8 mouse cellular contexts compared by ENCODE assay signal in genomic region chr11:6416405-6417034, GRCm38 (mm10). TPM values are rescaled to one million over a fixed set of nuclear protein-coding genes. Genes with fewer than 3 reads are reported as not detected.
A peak's percentile ranks its signal among the peaks of the same experiment; 100 is the strongest.
DNase-seq lines count a peak whose midpoint lies in the region; ATAC-seq and TF ChIP-seq lines count a peak whose summit lies in the region.

No protein-coding gene starts in this region.

- no peaks in the 10 kb centered on the region for H3K27me3 ChIP-seq in forebrain, embryonic 15.5 days
- H3K27me3 ChIP-seq in lung, embryonic 14.5 days (ENCODE audit: insufficient read depth, low read length), result no peaks in the 10 kb centered on the region

- H3K4me3 ChIP-seq in forebrain, embryonic 15.5 days, result peak overlapping the region; percentile 79
- peak overlapping the region; percentile 92 for H3K4me3 ChIP-seq in layer of hippocampus, adult 2 months
- peak overlapping the region; percentile 95 for H3K4me3 ChIP-seq in lung, embryonic 14.5 days (ENCODE audit: low read depth, low read length)

- peaks cover 30% of the 10 kb centered on the region for H3K36me3 ChIP-seq in forebrain, embryonic 15.5 days
- H3K36me3 ChIP-seq in lung, embryonic 14.5 days (ENCODE audit: insufficient read depth), result peaks cover 39% of the 10 kb centered on the region

- H3K4me2 ChIP-seq in forebrain, embryonic 15.5 days (replicated peaks), result peak overlapping the region; percentile 66
- peak overlapping the region; percentile 94 for H3K4me2 ChIP-seq in lung, embryonic 14.5 days

- TF ChIP-seq CTCF in layer of hippocampus, adult 2 months (conservative IDR thresholded peaks at IDR 0.05), result no peak
- TF ChIP-seq CTCF in lung, embryonic 14.5 days (IDR thresholded peaks at IDR 0.05; ENCODE audit: low read depth), result no peak

- under 1% methylated on average over 30 of the region's 30 CpGs for WGBS in forebrain, embryonic 15.5 days
- WGBS in lung, embryonic 14.5 days, result under 1% methylated on average over 30 of the region's 30 CpGs

- intact Hi-C loops in heart, postnatal 25 days (cut with DNase I), result loop anchor here (2.0 kb wide), 1 partner anchor 26 kb away; no protein-coding TSS in a partner anchor

- peak; percentile 90 for DNase-seq in ES-CJ7 (ENCODE audit: low read depth, low spot score)
- peak; percentile 79 for DNase-seq in cerebellum, adult 11 months
- DNase-seq in heart, postnatal 25 days (ENCODE audit: low spot score), result peak; percentile 74
- peak; percentile 80 to 87 for DNase-seq in layer of hippocampus, adult 2 months (ENCODE audit: low spot score in 2 of 2)
- DNase-seq in lung, embryonic 14.5 days, result peak; percentile 86
- peak; percentile 73 to 84 for DNase-seq in thymus, adult 18-20 months

- ATAC-seq in forebrain, embryonic 15.5 days (replicated peaks), result peak; percentile 62
- peak; percentile 52 for ATAC-seq in lung, embryonic 14.5 days (ENCODE audit: insufficient read depth)
- ATAC-seq in neutrophil, adult 5-6 weeks (ENCODE audit: extremely low read depth, insufficient number of reproducible peaks, low FRiP score, poor library complexity, severe bottlenecking), result peak; percentile 62

- peak overlapping the region; percentile 87 for H3K9ac ChIP-seq in forebrain, embryonic 15.5 days (replicated peaks)
- peak overlapping the region; percentile 99 for H3K9ac ChIP-seq in lung, embryonic 14.5 days

- no peaks in the 10 kb centered on the region for H3K9me3 ChIP-seq in forebrain, embryonic 15.5 days
- no peaks in the 10 kb centered on the region for H3K9me3 ChIP-seq in lung, embryonic 14.5 days (ENCODE audit: low read depth, low read length)

- peak overlapping the region; percentile 96 for H3K27ac ChIP-seq in forebrain, embryonic 15.5 days (replicated peaks)
- peak overlapping the region; percentile 99 for H3K27ac ChIP-seq in layer of hippocampus, adult 2 months
- H3K27ac ChIP-seq in lung, embryonic 14.5 days (ENCODE audit: low read depth), result peak overlapping the region; percentile 99

- H3K4me1 ChIP-seq in forebrain, embryonic 15.5 days, result peaks cover 29% of the 10 kb centered on the region
- no peaks in the 10 kb centered on the region for H3K4me1 ChIP-seq in lung, embryonic 14.5 days (ENCODE audit: insufficient read depth)

RNA-seq across cellular contexts. Expression of gene Ppia, which starts 1.3 kb away (rescaled TPM):
- polyA plus RNA-seq in forebrain, embryonic 15.5 days (2015; fragmentation: Nextera tagmentation; extraction: Ambion mirVana), result 3,682 and 3,685 TPM in 2 replicates
- 100 to 1,000 TPM; 316 to 357 TPM for total RNA-seq in heart, postnatal 25 days (2021)
- 1,000 to 10,000 TPM; 1,589 to 1,677 TPM for total RNA-seq in layer of hippocampus, adult 2 months (2021)
- 6,177 and 6,257 TPM in 2 replicates for polyA plus RNA-seq in lung, embryonic 14.5 days (2014; fragmentation: Nextera tagmentation; extraction: Ambion mirVana)
- 569 and 595 TPM in 2 replicates for total RNA-seq in neutrophil, adult 5-6 weeks (2017)

RNA-seq across cellular contexts. Expression of gene Zmiz2, which starts 27.6 kb away (rescaled TPM):
- 38.7 and 38.8 TPM in 2 replicates for polyA plus RNA-seq in forebrain, embryonic 15.5 days (2015; fragmentation: Nextera tagmentation; extraction: Ambion mirVana)
- 10 to 100 TPM; 38.5 to 39.0 TPM for total RNA-seq in heart, postnatal 25 days (2021)
- total RNA-seq in layer of hippocampus, adult 2 months (2021), result 100 to 1,000 TPM; 170 TPM
- 11.8 and 12.9 TPM in 2 replicates for polyA plus RNA-seq in lung, embryonic 14.5 days (2014; fragmentation: Nextera tagmentation; extraction: Ambion mirVana)
- 29.6 and 32.9 TPM in 2 replicates for total RNA-seq in neutrophil, adult 5-6 weeks (2017)

RNA-seq across cellular contexts. Expression of gene H2afv, which starts 27.7 kb away (rescaled TPM):
- 576 and 626 TPM in 2 replicates for polyA plus RNA-seq in forebrain, embryonic 15.5 days (2015; fragmentation: Nextera tagmentation; extraction: Ambion mirVana)
- 10 to 100 TPM; 67.7 to 69.4 TPM for total RNA-seq in heart, postnatal 25 days (2021)
- 10 to 100 TPM; 43.6 to 47.3 TPM for total RNA-seq in layer of hippocampus, adult 2 months (2021)
- polyA plus RNA-seq in lung, embryonic 14.5 days (2014; fragmentation: Nextera tagmentation; extraction: Ambion mirVana), result 562 and 581 TPM in 2 replicates
- total RNA-seq in neutrophil, adult 5-6 weeks (2017), result 41.4 and 46.2 TPM in 2 replicates

RNA-seq across cellular contexts. Expression of gene Purb, which starts 59.2 kb away (rescaled TPM):
- 13.5 and 14.8 TPM in 2 replicates for polyA plus RNA-seq in forebrain, embryonic 15.5 days (2015; fragmentation: Nextera tagmentation; extraction: Ambion mirVana)
- 10 to 100 TPM; 34.4 to 36.8 TPM for total RNA-seq in heart, postnatal 25 days (2021)
- total RNA-seq in layer of hippocampus, adult 2 months (2021), result 100 to 1,000 TPM; 234 to 240 TPM
- polyA plus RNA-seq in lung, embryonic 14.5 days (2014; fragmentation: Nextera tagmentation; extraction: Ambion mirVana), result 25.9 and 27.9 TPM in 2 replicates
- total RNA-seq in neutrophil, adult 5-6 weeks (2017), result 73.4 and 75.8 TPM in 2 replicates

Comparison
In these comparisons a context has a peak if more than half of its experiments do, and no peak if none do; other contexts are left out.
1. Peak in every context shown above with its lines: DNase-seq, ATAC-seq, H3K4me3 ChIP-seq and H3K27ac ChIP-seq.